Mouse (Mus musculus): ENCODE measurements around the gene Drc7.
"Not testable (repeated sequence)": the region's sequence is repeated elsewhere in the genome, so short reads cannot be mapped to it uniquely, and the experiment has no call there.

Drc7 gene

DNA sequence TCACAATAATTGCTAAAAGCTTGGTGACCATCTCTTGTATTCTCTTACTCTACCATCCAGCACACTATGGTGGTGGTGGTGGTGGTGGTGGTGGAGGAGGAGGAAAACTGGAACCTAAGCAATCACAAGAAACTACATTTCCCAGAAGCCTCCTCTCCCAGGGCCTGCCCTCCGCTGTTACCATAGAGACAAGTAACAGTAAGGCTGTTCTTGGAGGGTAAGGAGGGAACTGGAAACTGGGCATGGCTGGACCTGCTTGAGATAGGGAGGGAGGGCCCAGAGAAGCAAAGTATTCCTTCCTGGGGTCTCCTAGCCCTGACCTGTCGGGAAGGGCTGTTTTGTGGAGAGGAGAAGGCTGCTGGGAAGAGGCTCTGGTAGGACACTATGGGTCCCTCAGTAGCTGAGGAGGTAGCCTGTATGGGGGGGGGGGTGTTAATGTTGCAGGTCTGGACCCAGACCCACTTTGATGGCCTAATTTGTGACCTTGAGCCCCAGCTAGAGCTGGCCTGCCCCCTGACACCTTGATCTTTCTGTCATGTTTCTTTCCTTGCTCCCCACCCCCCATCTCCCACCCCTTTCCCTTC is at the start of gene Drc7:
Gene Drc7 (plus strand): TSS at position 177 of the 584 bp plus-strand sequence.
- in situ Hi-C loops (cut with MboI), result no loop called here

DNA sequence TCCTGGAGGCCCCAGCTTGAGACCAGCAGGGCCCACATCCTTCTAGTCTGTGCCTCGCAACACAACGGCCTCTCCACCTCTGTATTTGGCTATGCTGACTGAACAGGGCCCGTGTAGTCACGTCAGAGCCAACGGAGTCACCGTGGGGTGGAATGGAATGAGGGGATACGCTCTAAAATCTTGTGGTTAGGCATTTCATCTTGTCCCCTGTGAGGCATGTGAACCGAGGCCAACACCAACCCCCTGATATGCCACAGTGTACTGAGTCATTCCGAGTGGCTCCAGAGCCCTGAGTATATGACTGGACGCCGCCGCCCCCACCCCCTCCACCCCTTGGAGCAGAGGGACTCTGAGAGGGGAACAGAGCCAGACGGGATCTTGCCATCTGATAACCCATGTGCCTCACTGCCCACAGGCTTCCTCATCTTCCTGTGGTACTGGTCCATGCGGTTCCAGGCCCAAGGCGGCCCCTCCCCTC is 42.4 kb upstream of the Drc7 start:
- in situ Hi-C loops (cut with MboI), result no loop called here

DNA sequence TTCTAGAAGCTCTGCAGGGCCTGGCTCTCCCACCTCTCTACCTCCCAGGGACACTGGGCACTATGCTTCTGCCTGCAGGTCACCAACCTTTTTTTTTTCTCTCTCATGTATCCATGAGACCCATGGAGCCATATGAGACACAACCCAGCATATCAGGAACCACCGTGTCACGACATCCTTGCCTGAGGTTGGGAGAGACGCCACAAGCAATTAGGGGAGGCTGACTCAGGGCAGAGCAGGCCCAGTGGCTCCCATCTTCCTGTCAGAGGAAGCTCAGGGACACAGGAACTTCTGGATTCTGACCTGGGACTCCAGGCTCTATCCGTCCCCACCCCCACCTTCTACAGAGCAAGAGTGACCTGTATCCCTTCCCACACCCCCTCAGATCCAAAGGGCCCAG is 39.0 kb upstream of the Drc7 start:
- in situ Hi-C loops (cut with MboI), result no loop called here

DNA sequence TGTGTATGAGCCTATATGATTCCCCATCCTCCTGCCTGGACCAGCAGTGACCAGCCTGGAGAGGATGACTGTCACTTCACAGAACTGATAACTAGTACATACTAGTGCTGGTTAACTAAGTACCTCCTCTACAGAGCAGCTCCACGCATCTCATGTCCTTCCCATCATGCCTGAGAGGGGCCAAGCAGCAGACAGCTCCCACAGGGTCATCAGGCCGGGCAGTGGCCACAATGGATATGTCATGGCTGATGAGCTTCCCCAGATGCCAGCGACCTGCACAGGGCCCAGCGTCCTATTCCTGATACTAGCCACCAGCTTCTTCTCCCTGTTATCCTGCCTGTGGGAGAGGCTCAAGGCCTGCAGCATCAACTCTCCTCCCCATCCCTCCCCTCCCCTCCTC is 38.2 kb upstream of the Drc7 start:
- in situ Hi-C loops (cut with MboI), result no loop called here

DNA sequence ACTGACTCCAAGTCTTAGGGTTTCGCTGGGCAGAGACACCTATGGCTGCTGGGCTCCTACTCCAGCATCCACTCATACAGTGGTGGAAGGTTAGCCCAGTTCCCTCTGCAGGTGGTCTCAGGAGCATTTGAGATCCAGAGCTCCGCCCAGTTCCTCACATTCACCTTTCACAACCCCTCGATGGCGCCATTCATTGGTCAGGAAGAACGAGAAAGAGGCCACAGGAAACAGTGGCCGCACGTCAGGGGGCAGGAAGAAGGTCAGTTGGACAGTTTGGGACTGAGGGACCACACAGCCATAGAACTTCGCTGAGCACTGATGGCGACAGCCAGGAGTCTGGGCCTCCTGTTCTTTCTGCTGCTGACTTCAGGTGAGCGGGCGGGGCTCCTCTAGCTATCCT is 37.5 kb upstream of the Drc7 start, which contains the start of gene Adgrg3:
Gene Adgrg3 (plus strand): TSS at position 242 of the 400 bp plus-strand sequence.
- in situ Hi-C loops (cut with MboI), result no loop called here

DNA sequence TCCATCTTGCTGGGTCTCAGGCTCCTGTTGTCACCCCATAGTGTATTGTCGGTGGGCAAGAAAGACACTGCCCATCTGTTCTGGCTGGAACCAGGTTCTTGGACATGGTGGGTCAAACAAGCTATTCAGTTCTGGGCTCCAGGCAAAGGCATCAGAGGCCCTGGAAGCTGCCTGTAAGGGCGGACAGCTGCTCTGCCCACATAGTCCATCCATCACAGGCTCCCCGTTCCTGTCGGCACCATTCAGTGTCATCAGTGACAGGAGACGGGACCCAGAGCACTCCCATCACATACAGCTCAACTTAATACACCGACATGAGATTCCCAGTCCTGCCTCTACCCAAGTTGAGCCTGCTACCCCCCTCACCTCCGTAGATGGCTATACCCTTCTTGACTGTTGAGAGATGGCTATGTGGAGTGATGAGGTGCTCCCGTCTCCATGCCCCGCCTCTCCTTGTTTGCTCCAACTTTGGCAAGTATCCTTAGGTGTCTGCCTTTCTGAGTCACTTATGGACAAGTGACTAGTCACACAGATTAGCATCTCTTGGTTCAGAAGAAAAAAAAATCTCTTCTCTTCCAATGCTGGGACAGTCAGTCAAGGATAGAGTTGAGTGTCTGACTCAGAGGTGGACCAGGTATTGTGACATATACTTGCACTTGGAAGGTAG is 36.8 kb upstream of the Drc7 start:
- in situ Hi-C loops (cut with MboI), result no loop called here

DNA sequence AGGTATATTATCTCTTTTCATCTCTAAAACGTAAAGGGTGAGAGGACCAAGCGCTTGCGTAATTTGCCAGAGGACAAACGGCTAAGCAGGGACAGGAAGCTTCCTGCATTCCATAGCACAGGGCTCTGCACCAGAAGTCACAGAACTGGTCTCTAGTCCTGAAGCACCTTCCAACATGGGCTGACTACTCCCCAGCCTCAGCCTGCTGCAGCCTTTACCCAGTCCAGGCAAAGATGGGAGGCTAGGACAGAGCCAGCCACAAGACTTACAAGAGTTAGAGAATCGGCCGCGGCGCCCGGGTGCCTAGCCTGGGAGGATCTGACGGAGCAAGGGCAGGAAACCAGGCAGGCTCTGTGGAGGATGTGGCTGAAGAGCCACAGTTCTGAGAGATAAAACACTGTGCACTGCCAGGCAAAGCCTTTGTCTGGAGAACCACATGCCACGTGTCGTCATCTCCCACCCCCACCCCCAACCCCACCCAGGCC is 34.6 kb upstream of the Drc7 start:
- in situ Hi-C loops (cut with MboI), result no loop called here

DNA sequence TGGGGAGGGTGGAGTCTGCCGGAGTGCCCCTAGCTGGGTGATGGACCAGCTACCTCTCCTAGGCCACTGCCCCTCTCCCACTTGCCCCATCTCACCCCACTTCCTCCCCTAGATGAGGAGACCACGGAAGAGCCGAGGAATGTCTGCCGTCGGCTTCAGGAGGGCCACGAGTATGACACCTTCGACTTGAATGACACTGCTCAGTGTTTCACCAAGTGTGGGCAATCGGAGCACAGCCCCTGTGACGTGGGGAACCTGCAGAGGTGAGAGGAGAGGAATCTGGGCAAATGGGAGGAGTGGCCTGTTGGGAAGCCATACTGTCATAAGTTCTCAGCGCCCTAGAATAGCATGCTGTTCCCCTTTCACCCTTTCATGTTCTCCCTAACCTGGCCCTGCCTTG is 34.1 kb upstream of the Drc7 start:
- in situ Hi-C loops (cut with MboI), result no loop called here

DNA sequence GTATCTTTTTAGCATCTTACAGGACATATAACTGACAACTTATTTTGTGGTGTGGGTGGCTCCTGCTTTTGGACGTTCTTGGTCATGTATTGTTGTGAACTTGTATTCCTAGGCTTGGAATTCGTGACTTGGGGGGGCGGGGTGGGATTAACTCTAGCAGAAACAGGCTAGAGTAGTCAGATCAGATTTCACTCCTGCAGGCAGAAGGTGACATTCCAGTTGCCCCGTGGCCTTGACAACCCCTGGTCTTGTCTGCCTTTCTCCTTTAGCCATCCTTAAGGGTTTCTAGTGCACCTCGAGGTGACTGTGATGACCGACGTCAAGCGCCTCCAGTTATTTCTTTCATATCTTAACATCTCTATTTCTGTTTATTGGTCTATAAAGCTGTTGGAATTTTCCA is 31.7 kb upstream of the Drc7 start:
- in situ Hi-C loops (cut with MboI), result no loop called here

DNA sequence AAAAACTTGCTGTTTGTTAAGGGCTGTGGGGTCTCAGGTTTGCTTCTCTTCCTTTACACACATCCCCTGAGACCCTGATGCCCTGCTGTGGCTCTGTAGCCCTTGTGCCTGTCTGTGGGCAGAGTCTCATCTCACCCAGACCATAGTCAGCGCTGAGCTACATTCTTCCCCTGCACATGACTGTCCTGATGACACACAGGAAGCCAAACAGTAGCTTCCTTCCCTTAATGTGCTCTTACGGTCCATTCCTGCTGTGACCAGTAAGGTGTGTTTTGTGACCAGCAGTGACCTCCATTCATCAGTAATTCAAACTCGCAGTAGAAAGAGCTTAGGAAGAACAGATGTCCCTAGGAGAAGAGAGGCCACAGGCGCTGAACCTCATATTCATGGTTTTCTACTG is 30.5 kb upstream of the Drc7 start:
- in situ Hi-C loops (cut with MboI), result no loop called here

DNA sequence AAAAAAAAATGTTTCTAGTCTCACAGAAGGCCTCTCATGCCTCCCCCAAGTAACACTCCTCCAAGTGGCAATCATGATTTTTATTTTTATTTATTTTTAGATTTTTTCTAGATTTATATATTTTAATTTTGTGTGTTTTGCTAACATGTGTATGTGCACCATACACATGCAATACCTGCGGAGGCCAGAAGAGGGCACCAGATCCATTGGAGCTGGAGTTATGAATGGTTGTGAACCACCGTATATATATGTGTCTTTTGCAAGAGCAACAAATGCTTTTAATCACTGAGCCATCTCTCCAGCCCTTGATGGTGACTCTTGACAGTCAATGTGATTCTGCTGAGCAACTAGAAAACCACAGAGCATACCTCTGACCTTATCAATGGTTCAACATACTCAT is 29.5 kb upstream of the Drc7 start:
- in situ Hi-C loops (cut with MboI), result no loop called here

DNA sequence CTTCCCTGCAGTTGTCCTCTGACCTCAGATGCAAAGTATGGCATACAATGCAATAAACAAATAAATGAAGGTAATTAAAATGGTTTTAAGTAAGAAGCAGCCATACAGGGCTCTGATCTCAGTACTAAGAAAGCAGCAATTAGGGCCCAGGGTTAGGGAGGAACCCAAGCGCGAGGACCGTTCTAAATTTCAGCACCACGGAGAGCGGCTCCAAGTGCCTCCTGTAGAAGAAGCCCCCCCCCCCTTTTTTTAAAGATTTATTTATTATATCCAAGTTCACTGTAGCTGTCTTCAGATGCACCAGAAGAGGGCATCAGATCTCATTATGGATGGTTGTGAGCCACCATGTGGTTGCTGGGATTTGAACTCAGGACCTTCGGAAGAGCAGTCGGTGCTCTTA is 26.5 kb upstream of the Drc7 start:
- in situ Hi-C loops (cut with MboI), result not testable (repeated sequence)

DNA sequence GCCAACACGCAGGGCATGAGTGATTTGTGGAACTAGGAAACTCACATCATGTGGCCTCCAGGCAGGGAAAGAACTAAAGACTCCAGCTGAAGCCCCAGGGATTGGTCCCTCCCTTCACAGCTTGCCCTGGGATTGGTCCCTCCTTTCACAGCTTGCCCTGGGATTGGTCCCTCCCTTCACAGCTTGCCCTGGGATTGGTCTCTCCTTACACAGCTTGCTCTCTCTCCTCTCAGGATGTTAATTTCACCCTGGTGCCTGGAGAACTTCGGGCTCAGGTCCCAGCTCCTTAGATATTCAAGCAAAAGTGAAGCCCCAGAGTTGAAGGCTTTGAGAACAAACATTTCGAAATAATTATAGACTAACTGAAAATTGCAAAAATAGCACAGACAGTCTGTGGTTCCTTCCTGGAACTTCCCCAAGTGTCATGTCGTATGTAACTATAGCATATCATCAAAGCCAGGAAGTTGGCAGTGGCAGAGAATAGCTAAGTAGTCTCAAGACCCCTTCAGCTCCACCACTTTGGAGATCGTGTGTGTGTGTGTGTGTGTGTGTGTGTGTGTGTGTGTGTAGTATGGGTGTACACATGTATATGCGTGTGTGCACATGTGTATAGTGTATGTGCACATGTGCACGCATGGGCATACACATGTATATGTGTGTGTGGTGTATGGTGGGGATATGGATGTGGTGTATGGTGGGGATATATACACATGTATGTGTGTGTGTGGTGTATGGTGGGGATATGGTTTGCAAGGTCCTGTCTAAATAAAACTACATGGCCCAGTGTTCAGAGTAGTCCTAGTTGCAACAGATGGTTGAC is 17.6 kb upstream of the Drc7 start:
- in situ Hi-C loops (cut with MboI), result no loop called here

DNA sequence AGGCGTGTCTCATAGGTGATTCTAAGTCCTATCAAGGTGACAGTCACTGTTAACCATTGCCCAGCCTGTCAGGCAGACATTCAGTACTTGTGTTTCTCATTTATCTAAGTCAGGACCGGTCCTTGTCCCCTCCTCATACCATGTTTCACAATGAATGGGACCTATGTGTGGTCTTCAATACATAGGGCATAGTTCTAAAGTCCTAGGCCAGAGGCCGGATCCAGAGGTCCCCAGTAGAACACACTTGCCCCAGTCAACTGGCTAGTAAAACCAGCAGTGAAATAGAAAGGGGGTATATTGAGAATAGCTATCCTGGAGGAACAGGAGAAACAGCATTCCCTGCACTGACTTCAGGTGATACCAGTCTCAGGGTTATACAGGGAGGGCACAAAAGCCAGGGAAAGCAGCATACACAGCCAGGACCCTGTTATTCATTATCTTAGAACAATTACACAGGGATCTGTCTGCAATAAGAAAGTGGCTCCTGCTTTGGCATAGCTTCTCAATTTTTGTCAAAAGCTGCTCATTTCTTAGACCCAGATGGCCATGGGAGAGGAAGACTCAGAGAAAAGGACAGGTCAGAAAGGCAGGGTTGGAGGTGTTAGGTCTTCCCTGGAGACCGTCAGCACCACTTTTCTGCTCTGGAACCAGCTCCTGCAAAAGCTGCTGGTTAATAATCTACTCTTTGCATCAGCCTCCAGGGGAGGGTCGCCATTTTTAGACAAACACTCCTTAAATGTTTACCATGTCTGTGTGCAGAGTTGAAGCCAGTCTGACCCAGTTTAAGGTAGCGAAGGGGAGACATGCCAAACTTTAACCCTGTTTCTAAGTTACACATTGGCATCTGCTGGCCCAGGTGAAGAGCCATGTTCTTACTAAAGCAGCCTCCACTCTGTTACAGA is 12.8 kb upstream of the Drc7 start:
- in situ Hi-C loops (cut with MboI), result no loop called here

DNA sequence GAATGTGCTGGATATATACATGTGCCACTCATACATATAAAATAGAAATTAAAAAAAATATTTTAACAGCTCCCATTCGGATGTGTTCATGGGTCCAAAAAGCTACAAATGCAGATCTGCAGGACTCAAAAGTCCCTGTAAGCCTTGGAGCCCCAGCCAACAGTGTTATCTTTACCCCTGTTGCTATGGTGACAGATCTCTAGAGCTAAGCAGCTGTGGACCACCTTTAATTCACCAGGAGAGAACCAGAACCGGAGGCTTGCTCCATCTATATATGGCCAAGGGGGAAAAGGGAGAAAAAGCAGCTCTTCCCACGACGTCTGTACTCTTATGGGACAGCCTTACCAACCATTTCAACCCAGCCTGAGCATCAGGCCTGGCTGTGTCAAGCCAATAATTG is 10.1 kb upstream of the Drc7 start:
- in situ Hi-C loops (cut with MboI), result no loop called here

DNA sequence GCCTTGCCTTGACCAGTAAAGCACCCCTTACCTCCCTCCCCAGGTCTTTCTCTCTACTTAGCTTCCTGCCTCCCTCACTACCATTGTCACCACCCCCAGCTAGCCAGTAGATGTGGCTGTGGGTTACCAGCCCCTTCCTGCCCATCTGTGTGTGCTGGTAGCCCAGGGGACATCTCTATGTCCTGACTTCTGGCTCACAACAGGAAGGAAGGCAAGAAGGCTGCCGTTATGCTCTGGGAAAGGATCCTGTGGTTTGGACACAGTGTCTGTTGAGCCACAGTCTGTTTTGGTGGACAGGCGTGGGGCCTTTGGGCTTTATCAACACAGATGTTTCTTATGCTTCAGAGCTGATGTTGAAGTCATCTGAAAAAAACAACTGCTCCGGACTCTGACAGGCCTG is 7.9 kb upstream of the Drc7 start:
- in situ Hi-C loops (cut with MboI), result no loop called here

DNA sequence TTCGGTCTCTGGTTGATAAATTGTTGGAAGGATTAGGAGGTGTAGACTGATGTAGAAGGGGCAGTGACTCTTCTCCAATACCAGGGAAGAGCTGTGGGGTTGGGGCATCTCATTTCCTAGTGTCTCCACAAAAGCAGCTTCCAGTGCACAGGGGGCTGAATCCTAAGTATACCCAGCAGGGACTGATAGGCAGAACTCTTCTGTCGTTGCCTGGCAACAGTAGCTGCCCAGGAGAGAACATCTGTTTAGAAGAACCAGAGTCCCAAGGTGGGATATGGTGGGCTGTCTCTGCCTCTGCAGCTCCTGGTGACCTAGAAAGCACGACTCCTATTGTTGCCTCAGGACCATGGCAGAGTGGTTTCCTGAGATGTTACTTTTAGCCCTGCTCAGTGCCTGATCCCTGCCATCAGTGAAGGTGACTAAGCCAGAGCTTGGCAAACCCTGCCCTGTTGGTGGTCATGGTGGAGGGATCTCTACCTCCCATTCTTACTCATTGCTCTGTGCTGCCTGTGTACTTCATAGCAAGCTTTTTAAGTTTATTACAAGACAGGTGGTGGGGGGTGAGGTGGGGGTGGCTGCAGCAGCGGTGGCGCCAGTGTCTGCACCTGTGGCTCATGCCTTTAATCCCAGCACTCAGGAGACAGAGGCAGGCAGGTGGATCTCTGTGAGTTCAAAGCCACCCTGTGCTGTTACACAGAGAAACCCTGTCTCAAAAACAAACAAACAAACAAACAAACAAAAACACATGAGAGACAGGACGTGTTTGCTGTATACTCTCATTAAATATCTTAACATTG is 6.8 kb upstream of the Drc7 start:
- in situ Hi-C loops (cut with MboI), result no loop called here

DNA sequence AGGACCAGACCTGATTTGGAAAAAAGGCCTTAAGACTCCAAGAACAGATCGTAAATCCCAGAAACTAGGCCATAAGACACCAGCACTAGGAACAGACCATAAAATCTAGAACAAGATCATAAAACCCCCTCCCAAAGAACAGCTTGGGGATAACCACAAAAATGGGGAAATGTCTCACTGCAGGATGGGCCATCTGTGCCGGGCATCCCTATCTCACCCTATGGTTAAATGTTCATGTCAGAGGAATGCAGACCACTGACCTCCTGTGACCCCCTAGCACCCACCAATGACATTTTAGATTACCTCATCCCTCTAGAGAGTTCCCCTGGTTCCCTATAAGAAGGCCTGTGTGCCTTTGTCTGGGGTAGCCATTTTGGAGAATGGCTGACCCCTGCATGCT is 5.3 kb upstream of the Drc7 start:
- in situ Hi-C loops (cut with MboI), result no loop called here

DNA sequence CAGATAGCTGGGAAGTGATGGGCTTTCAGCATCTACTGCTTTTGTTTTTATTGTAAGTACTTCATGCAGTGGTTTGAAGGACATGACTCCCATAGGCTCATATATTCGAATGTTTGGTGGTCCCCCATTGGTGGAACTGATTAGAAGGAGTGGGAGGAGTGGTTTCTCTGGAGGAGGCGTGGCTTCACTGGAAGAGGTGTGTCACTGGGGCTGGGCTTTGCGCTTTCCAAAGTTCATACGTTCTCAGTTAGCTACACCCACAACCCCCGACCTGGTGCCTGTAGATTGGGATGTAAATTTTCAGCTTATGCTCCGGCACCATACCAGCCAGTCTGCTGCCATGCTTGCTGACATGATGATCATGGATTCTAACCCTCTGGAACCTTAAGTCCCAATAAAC is 465 bp upstream of the Drc7 start:
- in situ Hi-C loops (cut with MboI), result no loop called here

DNA sequence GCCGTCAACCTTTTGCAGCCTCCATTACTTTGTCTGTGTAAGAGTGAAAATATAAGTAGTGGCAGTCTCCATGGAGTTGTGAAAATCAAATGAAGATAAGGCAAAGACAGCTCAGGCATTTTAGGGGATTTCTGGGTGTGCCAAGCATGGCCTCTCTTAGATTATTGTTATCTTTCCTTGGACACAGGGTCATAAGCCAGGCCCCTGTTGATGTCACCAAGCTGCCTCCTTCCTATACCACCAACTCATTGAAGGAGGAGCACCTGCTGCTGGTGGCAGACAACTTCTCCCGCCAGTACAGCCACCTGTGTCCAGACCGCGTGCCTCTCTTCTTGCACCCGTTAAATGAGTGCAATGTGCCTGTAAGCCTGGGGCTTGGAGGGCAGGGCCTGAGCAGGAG is 1.5 kb downstream of the Drc7 start:
- in situ Hi-C loops (cut with MboI), result no loop called here

DNA sequence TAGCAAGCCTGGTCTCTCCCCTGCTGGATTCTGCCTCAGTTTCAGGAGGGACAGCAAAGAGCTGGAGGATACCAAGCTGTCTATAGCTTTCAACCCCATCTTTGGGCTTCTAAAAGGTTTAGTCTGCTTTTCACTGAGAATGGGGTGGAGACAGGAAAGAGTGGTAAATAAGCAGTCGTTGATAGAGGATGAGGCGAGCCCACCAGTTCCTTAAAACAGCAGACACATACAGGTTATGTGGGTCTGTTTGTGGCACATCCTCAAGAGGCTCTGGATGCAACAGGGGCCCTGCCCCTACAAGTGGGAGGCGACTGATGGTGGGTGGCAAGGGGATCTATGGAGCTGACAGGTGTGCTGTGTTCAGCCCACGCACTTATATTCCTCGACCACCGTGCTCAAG is 3.8 kb downstream of the Drc7 start:
- in situ Hi-C loops (cut with MboI), result no loop called here

Measured in mature B cell (primary cell).